Mouse (Mus musculus): ENCODE data around the gene Cerkl. TPM values are rescaled to one million over a fixed set of nuclear protein-coding genes. Genes with fewer than 3 reads are reported as not detected.

Gene Cerkl
- polyA plus RNA-seq, 1 experiment from 2014 or later = 1.8 TPM

DNA sequence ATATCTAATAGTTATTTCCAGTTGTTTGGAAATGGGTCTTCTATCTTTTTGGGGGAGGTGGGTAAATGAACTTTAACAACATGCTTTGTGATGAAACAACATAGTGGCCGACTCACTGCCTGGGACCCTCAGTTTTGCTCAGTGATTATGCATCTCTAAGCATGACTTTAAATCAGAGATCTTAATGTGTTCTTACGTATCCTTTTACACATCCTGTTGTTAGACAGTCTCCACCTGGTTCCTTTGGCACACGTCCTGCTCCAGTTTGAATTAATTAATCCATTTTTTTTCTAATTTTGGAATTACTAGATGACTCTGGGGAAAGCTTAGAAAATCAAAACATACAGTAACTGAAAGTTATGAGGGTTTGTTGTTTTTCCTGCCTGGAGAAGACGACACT is 144.1 kb downstream of the Cerkl start:
- Histone ChIP-seq H3K4me1 (ENCODE audit: insufficient read depth, low read depth, low read length) (no peaks in the 10 kb centered on the region), H3K4me2 (replicated peaks; ENCODE audit: low read depth, low read length) (no peak overlapping the region), H3K27me3 (replicated peaks; ENCODE audit: insufficient read depth, low read length) (no peaks in the 10 kb centered on the region), H3K9ac (replicated peaks; ENCODE audit: low read depth) (no peak overlapping the region), H3K9me3 (ENCODE audit: low read length) (no peaks in the 10 kb centered on the region), H3K27ac (ENCODE audit: low read length) (no peak overlapping the region), H3K36me3 (ENCODE audit: insufficient read depth, low read length) (no peaks in the 10 kb centered on the region), H3K4me3 (ENCODE audit: low read depth, low read length) (no peak overlapping the region)
- ATAC-seq (no peak), DNase-seq (ENCODE audit: low spot score) (no peak)
- 59% methylated on average over 4 of the region's 4 CpGs for WGBS
- no peak for TF ChIP-seq EP300 (IDR thresholded peaks at IDR 0.05)

DNA sequence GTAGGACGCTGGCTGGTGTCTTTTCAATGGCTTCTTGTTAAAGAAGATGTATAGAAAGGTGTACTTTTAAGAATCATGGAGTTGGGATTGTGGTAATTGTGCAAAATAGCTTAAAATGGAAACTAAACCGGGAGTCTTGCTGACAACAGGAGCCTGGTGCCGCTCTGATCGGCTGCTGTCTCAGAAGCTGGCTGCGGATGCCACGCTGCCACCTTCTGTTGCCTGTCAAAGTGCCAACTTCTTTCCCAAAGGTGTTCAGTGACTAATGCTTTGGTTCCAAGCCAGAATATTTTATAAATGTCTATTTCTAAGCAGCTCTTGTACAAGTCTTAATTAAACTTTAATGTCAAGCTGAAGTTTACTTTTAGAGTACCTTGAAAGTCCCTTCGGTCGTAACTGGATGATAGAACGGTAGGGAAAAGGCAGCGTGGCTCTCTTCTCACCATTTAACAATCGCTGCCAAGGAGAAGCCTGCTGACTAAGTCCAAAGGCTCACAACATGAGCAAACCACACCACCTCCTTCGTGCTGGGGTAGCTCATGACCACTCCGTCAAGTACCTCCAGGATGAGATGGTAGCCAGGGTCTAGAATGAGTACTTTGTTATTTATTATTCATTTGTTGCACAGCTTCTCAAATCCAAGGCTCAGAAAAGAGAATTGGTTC is 147.0 kb downstream of the Cerkl start:
- Histone ChIP-seq H3K9me3 (ENCODE audit: low read length) (no peaks in the 10 kb centered on the region), H3K4me3 (ENCODE audit: low read depth, low read length) (no peak overlapping the region), H3K27ac (ENCODE audit: low read length) (no peak overlapping the region), H3K4me1 (ENCODE audit: insufficient read depth, low read depth, low read length) (no peaks in the 10 kb centered on the region), H3K4me2 (replicated peaks; ENCODE audit: low read depth, low read length) (no peak overlapping the region), H3K36me3 (ENCODE audit: insufficient read depth, low read length) (no peaks in the 10 kb centered on the region), H3K9ac (replicated peaks; ENCODE audit: low read depth) (no peak overlapping the region), H3K27me3 (replicated peaks; ENCODE audit: insufficient read depth, low read length) (no peaks in the 10 kb centered on the region)
- ATAC-seq (no peak), DNase-seq (ENCODE audit: low spot score) (peak; percentile 26)
- WGBS = 70% methylated on average over 13 of the region's 13 CpGs
- TF ChIP-seq CTCF (IDR thresholded peaks at IDR 0.05) = no peak
- no peak for TF ChIP-seq EP300 (IDR thresholded peaks at IDR 0.05)

DNA sequence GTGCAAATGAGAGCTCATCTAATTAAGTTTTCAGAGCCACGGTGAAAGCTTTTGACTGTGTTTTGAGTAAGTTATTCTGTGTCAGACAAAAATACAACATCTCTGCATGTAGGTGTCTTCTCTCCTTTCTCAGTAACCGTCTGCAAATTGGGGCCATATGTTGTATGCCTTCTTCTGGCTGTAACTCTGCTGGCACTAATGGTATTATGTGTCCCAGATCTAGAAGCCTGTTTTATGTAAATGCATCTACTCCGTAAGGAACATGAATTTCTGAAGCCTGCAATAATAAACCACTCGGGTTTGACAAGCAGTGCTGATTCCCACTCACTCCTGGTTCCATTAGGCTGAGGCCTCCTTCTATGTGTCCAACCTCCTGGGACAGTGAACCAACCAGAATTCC is 149.0 kb downstream of the Cerkl start:
- WGBS = 85% methylated on average over 4 of the region's 4 CpGs
- H3K9me3 ChIP-seq (ENCODE audit: low read length) = no peaks in the 10 kb centered on the region
- H3K9ac ChIP-seq (replicated peaks; ENCODE audit: low read depth) = no peak overlapping the region
- no peak for TF ChIP-seq EP300 (IDR thresholded peaks at IDR 0.05)
- no peak overlapping the region for H3K27ac ChIP-seq (ENCODE audit: low read length)
- no peaks in the 10 kb centered on the region for H3K36me3 ChIP-seq (ENCODE audit: insufficient read depth, low read length)
- no peaks in the 10 kb centered on the region for H3K4me1 ChIP-seq (ENCODE audit: insufficient read depth, low read depth, low read length)
- H3K4me3 ChIP-seq (ENCODE audit: low read depth, low read length) = no peak overlapping the region
- DNase-seq (ENCODE audit: low spot score) = no peak
- H3K27me3 ChIP-seq (replicated peaks; ENCODE audit: insufficient read depth, low read length) = no peaks in the 10 kb centered on the region
- H3K4me2 ChIP-seq (replicated peaks; ENCODE audit: low read depth, low read length) = no peak overlapping the region
- ATAC-seq = no peak

DNA sequence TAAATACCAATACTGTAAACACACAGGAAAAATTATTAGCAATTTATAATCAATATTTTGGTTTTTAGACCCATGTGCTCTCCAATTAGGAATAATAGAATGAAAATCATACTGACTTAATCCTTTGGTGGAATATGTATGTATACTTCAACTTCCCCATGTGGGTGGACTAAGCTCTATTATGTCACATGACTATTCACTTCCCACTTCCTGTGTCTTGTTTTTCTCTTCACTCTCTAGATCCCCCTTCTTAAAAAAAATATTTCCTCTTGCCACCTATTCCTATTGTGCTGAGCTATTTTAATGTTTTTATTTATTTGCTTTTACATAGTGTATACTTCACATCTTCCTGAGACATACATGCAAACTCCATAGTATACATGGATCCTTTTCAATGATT is 154.2 kb downstream of the Cerkl start:
- no peak for DNase-seq (ENCODE audit: low spot score)
- Histone ChIP-seq H3K27ac (ENCODE audit: low read length) (no peak overlapping the region), H3K4me3 (ENCODE audit: low read depth, low read length) (no peak overlapping the region), H3K27me3 (replicated peaks; ENCODE audit: insufficient read depth, low read length) (no peaks in the 10 kb centered on the region), H3K9ac (replicated peaks; ENCODE audit: low read depth) (no peak overlapping the region), H3K4me1 (ENCODE audit: insufficient read depth, low read depth, low read length) (no peaks in the 10 kb centered on the region), H3K4me2 (replicated peaks; ENCODE audit: low read depth, low read length) (no peak overlapping the region), H3K36me3 (ENCODE audit: insufficient read depth, low read length) (no peaks in the 10 kb centered on the region), H3K9me3 (ENCODE audit: low read length) (no peaks in the 10 kb centered on the region)
- no peak for ATAC-seq
- TF ChIP-seq CTCF (IDR thresholded peaks at IDR 0.05) (no peak), EP300 (IDR thresholded peaks at IDR 0.05) (no peak)

DNA sequence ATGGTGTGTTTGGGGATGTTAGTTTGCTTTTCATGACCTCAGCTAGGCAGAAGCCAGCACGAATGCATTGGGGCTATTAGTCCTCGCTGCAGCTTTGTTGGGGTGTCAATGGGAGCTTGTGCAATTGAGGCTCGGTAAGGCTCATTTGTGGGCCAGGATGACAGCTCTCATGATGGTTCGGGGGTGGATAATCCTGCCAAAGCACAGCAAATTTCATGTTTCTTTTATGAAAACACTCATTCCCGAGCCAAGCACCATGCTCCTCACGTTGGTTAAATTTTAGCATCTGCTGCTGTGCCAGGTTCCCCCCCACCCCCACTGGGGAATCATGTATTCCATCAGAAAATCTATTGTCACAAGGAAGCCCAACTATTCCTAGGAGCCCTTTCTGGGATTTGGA is 164.2 kb downstream of the Cerkl start:
- no peaks in the 10 kb centered on the region for H3K4me1 ChIP-seq (ENCODE audit: insufficient read depth, low read depth, low read length)
- ATAC-seq (no peak), DNase-seq (ENCODE audit: low spot score) (no peak)
- WGBS = 77% methylated on average over 6 of the region's 6 CpGs
- H3K27me3 ChIP-seq (replicated peaks; ENCODE audit: insufficient read depth, low read length) = no peaks in the 10 kb centered on the region
- H3K9me3 ChIP-seq (ENCODE audit: low read length) = no peaks in the 10 kb centered on the region
- H3K9ac ChIP-seq (replicated peaks; ENCODE audit: low read depth) = no peak overlapping the region
- no peaks in the 10 kb centered on the region for H3K36me3 ChIP-seq (ENCODE audit: insufficient read depth, low read length)
- H3K4me2 ChIP-seq (replicated peaks; ENCODE audit: low read depth, low read length) = no peak overlapping the region
- H3K27ac ChIP-seq (ENCODE audit: low read length) = no peak overlapping the region
- no peak overlapping the region for H3K4me3 ChIP-seq (ENCODE audit: low read depth, low read length)
- TF ChIP-seq CTCF (IDR thresholded peaks at IDR 0.05) = no peak
- TF ChIP-seq EP300 (IDR thresholded peaks at IDR 0.05) = no peak

DNA sequence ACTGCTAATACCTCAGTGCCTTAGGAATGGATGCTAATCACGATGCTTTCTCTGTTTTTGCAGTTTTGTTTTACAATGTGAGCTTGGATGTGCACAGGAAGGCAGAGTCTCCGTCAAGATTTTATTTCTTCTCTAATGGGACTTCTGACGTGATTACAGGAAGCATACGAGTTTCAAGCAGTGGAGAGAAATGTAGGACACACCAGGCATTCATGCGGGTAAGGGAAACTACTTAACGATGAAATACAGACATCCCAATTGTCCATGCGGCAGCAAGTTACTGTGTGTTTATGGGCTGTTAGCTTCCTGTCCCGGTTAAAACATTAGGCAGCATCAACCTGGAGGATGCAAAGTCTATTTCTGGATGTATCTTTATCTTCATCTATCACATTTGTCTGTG is 164.7 kb downstream of the Cerkl start:
- ATAC-seq (no peak), DNase-seq (ENCODE audit: low spot score) (no peak)
- Histone ChIP-seq H3K36me3 (ENCODE audit: insufficient read depth, low read length) (no peaks in the 10 kb centered on the region), H3K4me3 (ENCODE audit: low read depth, low read length) (no peak overlapping the region), H3K4me1 (ENCODE audit: insufficient read depth, low read depth, low read length) (no peaks in the 10 kb centered on the region), H3K27ac (ENCODE audit: low read length) (no peak overlapping the region), H3K9ac (replicated peaks; ENCODE audit: low read depth) (no peak overlapping the region), H3K27me3 (replicated peaks; ENCODE audit: insufficient read depth, low read length) (no peaks in the 10 kb centered on the region), H3K9me3 (ENCODE audit: low read length) (no peaks in the 10 kb centered on the region), H3K4me2 (replicated peaks; ENCODE audit: low read depth, low read length) (no peak overlapping the region)
- WGBS = 67% methylated on average over 8 of the region's 8 CpGs
- TF ChIP-seq EP300 (IDR thresholded peaks at IDR 0.05) (no peak), CTCF (IDR thresholded peaks at IDR 0.05) (no peak)

DNA sequence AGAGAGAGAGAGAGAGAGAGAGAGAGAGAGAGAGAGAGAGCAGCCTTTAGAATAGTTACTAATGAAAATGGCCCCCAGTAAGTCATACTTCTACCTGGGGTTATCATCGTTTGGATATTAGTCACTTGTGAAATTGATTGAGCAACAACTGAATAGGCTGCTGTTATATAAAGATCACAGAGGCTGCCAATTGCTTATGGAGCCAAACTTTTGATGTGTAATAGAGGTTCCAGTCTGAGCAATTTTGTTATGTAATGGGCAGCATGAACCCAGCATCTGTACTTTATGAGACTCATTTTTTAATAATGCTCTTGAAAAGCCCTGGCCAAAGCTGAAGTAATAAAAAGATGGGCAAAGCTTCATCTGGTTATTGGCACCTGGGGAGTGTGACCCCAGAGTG is 166.4 kb downstream of the Cerkl start:
- DNase-seq (ENCODE audit: low spot score) (no peak), ATAC-seq (no peak)
- Histone ChIP-seq H3K4me3 (ENCODE audit: low read depth, low read length) (no peak overlapping the region), H3K27me3 (replicated peaks; ENCODE audit: insufficient read depth, low read length) (no peaks in the 10 kb centered on the region), H3K4me2 (replicated peaks; ENCODE audit: low read depth, low read length) (no peak overlapping the region), H3K4me1 (ENCODE audit: insufficient read depth, low read depth, low read length) (no peaks in the 10 kb centered on the region), H3K36me3 (ENCODE audit: insufficient read depth, low read length) (no peaks in the 10 kb centered on the region), H3K27ac (ENCODE audit: low read length) (no peak overlapping the region), H3K9ac (replicated peaks; ENCODE audit: low read depth) (no peak overlapping the region), H3K9me3 (ENCODE audit: low read length) (no peaks in the 10 kb centered on the region)
- WGBS = 59% methylated on average over 1 of the region's 1 CpGs
- TF ChIP-seq CTCF (IDR thresholded peaks at IDR 0.05) (no peak), EP300 (IDR thresholded peaks at IDR 0.05) (no peak)

Data from lung, postnatal 0 days (tissue).